Mouse (Mus musculus): ENCODE data around the gene Npas3.

The Npas3 gene

DNA sequence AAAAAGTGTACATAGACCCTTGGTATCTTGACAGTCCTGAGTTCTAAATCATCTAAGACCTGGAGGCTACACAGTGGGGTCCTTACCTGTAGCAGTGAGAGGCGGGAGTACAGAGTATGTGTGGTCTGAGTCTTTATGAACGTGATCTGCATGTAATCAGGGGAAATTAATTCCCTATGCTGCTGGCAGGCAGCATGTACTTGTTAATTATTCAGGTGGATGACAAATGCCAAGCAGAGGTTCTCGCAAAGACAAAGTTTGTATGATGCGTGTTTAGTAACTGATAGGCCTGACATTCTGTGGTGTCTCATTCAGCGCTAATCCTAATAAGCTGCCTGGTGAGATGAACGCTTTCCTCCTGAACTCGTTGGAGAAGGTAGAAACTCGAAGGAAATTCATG, 136.4 kb downstream of the Npas3 start:
- in situ Hi-C loops (cut with MboI; ENCODE audit: unreplicated experiment in 2 of 2) = no loop called here

DNA sequence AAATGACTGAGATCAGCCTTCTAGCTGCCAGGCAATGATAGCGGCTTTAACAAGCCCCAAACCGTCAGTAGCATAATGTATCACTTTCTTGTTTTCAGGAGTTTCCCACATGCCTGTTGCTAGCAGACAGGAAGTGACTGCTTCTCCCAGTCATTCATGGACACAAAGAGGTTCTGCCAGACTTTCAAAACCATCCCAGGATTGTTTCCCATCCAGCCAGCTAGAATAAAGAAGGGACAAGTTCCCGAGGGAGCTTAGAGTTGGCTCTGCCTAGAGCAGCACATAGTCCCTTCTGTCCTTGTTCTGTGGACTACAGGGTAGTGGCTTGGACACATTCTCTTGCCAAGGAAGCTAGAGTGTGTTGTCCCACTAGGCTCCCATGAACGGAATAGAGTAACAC, 157.4 kb downstream of the Npas3 start:
- in situ Hi-C loops (cut with MboI; ENCODE audit: unreplicated experiment in 2 of 2) = no loop called here

DNA sequence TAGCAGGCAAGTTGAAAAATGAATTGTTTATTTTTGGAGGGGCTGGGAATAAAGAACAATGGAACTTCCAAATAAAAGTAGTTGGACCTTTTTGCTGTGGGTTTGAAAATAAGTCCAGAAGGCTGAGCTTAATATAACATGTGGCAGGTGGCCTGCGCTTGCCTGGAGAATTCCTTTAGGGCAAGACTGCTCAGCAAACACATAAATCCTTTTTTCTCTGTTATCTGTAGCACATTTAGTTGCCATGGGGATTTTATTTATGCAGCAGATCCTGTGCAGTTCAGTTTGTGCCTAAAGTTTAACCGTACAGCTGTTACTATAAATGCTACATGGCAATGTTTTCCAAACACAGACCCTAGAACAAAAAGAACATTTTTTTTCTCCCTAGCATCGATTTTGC, 159.3 kb downstream of the Npas3 start:
- in situ Hi-C loops (cut with MboI; ENCODE audit: unreplicated experiment in 2 of 2) = no loop called here

DNA sequence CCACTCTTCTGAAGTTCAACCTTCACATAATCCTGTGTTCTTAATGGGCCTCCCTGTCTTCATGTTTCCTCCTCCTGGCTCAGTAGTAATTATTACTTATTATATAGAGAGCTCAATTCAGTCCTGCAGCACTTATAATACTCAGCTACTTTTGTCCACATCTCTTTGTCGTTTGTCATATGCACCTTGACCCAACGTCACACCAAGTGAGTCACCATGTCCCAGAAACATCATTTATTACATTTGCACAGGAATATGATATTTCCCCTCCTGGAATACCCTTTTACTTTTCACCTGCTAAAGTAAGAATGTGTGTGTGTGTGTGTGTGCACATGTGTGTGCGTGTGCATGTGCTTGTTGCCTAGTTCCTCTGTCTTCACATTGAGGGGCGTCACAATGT, 161.2 kb downstream of the Npas3 start:
- in situ Hi-C loops (cut with MboI; ENCODE audit: unreplicated experiment in 2 of 2) = no loop called here

DNA sequence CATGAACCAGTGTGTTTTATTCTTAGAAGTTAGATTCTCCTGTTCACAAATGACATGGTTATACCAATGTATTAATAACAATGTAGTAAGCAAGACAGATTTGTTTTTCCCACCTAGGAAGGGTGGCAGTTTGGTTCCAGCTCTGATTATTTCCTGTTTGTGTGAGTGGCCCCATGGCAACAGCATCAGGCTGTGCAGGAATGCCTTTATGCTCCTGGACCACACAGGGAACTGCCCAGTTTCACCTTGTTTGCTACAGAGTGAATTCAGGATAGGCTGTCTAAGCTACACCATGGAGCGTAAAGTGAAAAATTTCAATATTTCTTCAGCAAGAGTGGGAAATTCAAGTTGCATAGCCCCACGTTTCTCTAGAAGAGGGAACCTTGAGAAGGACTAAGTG, 162.2 kb downstream of the Npas3 start:
- in situ Hi-C loops (cut with MboI; ENCODE audit: unreplicated experiment in 2 of 2) = no loop called here

DNA sequence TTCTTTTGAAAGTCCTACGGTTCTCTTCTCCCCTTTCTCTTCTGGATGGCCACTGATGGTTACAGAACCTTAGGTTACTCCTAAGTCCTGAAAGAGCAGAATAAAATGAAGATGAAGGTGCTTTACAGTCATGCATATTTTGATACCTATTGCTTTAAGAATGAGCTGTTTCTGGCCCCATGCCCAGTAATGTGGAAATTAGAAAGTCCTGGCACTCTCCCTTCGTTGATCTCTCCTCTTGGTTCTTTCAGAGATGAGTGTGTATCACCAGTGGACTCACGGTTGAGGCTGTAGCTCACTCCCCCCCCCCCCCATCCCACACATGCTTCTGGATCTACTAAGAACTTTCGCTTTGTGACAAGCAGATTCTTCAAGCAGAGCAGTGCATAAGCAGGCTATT, 167.6 kb downstream of the Npas3 start:
- in situ Hi-C loops (cut with MboI; ENCODE audit: unreplicated experiment in 2 of 2) = no loop called here

DNA sequence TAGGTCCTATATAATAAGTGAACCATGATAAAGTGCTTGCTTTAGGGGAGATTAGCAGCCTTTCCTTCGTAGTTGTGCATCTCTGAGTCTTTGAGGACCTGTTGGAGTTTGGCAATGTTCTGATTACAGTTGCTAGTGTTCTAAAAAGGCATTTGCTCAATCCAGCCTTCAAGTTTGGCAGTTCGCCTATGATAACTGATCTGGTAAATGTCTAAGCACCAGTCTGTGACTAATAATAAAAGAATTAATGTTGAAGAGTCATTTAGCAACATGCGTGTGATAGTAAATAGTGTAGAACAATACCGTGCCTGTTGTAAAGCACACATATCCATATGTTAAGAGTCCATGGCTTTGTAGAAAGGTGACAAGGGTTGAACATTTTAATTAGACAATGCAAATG, 173.2 kb downstream of the Npas3 start:
- in situ Hi-C loops (cut with MboI; ENCODE audit: unreplicated experiment in 2 of 2) = no loop called here

DNA sequence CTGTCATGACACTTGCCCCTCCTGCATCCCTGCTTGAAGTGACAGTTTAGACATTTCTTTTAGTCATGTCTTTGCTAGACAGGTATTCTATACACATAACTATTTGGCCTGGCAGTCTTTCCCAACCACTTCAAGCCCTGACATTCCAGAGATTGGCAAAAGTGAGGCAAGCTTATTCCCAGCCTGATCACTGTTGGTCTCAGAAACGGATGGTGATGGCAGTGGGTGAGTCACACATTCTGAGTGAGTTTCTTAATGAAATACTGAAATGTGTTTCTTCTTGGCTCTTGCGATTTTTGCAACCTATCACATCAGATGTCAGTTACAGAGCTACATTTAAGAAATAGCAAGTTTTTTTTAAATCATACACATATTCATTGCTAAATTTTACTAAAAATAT, 175.2 kb downstream of the Npas3 start:
- in situ Hi-C loops (cut with MboI; ENCODE audit: unreplicated experiment in 2 of 2) = no loop called here

DNA sequence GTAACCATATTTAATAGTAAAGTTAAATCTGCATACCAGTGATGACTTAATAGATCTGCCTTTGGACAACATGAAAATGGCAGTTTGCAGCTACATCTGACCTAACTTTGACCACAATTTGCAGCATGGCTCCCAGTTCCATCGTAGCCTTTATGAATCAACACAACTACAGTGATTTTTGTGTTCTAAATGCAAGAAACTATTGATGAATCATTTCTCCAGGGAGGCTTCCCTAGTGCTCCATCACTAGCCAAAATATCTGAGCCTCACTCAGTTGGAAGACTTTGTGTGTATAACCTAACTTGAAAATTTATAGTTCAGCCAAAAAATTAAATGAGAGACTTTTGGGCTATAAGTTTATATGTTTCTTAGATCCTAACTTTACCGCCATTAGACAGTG, 177.5 kb downstream of the Npas3 start:
- in situ Hi-C loops (cut with MboI; ENCODE audit: unreplicated experiment in 2 of 2) = no loop called here

DNA sequence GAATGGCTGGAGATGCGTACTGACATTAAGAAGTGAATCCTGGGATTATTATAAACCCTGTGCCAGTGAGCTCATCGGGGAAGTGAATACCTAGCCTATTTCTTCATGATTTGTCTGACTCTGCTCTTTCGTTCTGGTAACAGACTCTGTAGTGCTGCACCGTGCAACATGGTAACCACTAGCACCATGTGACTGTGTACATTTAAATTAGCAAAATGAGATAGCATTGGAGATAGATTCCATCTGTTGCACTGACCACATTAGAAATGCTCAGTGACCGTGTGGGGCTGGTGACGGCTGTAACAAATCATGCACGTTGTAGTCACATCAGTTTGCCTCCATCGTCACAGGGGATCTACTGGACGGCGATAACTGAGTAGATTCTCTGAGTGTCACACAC, 178.7 kb downstream of the Npas3 start:
- in situ Hi-C loops (cut with MboI; ENCODE audit: unreplicated experiment in 2 of 2) = no loop called here

DNA sequence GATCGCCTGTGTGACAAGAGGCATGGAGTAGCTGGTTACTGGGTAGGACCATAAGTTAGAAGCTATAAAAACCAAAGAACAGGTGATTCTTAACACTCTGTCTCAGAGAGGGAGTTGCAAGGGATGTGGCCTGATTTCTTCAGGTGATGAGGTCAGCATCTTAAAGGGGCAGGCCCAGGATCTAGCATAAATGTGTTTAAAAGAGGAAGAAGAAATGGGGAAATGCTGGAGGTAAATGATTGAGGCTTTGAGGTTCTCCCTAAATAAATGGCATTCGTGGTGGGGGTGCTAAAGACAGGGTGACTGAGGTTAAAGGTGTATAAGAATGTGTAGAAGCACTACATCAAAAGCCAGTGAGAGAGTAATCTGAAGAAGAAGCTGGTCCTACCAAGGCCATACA, 193.6 kb downstream of the Npas3 start:
- in situ Hi-C loops (cut with MboI; ENCODE audit: unreplicated experiment in 2 of 2) = no loop called here

DNA sequence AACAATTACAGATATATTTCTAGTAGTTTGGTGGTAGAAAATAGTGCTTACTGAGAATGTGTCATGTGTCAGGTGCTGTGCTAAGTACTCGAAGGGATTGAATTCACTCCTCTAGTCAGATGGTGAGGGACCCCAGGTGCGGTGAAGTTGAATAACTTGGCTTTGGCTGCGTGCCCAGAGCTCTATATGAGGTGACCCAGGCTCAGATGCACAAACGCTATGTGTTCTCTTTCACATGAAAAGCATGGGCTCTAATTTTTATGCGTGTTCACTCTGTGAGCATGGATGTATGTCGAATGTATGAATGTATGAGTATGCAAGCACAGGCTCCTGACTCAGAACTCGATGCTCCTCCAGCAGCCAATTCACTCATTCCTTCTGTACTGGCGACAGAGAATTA, 199.0 kb downstream of the Npas3 start:
- in situ Hi-C loops (cut with MboI; ENCODE audit: unreplicated experiment in 2 of 2) = no loop called here

DNA sequence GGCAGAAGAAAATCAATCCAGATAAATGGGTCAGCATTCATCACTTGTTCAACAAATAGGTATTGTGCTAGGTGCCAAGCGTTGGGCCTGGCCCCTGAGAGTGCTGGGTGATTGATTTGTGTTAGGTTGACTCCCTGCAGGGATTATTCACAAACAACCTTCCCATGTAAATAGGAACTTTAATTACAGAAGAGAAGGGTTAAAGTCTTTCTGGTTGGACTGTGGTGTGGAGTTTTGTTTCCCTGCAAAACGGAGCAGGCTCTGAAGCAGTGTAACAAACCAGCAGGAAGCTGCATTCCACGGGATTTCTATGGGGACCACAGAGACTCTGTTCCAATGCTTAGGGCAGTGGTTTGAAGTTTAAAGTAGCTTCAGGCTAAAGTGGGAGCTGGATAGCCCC, 199.6 kb downstream of the Npas3 start:
- in situ Hi-C loops (cut with MboI; ENCODE audit: unreplicated experiment in 2 of 2) = no loop called here

DNA sequence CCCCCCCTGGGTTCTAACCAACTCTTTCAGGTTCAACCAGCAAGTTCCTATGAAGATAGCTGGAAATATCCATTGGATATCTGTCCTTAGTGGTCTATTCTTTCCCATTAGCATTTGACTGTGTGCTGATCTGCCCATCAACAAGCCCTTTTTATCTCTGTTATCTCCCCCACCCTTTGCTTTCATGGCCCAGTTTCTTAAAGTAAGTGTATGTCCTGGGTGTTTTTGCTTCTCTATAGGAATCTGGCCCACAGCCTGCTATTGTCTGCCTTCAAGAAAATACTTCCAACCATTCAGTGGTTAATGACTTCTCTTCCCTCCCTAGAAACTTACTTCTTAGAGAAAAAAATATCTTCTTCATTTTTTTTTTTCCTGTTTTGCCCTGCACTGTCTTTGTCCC, 219.1 kb downstream of the Npas3 start:
- in situ Hi-C loops (cut with MboI; ENCODE audit: unreplicated experiment in 2 of 2) = no loop called here

DNA sequence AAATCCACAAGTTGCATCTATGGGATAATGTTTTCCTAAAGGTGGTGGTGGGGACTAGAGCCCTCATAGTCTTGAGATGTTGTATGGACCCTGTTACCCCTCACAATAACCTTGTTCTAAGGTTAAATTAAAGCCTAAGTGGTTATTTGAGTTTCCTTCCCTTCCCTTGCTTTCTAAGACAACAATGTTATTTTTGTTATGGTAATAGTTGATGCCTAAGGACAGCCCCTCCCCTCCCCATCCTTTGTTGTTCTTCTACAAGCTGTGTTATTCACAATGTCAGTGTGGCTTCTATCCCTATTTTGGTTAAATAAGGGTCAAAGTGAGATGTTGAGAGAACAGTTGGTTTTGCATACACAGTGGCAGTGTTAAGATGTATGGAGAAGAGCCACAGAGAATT, 226.0 kb downstream of the Npas3 start:
- in situ Hi-C loops (cut with MboI; ENCODE audit: unreplicated experiment in 2 of 2) = no loop called here

DNA sequence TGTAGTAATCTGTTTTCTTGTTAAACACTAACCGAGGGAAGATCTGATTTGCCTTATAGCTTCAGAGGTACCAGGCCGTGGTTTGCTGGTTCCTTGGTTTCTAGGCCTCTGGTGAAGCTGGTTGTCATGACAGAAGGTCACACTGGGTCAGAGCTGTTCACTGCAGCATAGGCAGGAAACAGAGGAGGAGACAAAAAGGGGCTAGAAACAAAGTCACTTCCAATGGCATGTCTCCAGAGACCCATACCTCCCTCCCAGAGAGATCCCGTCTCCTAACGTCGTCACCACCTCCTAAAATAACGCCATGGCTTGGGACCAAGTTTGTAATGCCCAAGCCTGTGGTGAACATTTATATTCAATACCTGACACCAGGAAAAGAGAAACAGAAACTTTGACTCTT, 236.4 kb downstream of the Npas3 start:
- in situ Hi-C loops (cut with MboI; ENCODE audit: unreplicated experiment in 2 of 2) = no loop called here

DNA sequence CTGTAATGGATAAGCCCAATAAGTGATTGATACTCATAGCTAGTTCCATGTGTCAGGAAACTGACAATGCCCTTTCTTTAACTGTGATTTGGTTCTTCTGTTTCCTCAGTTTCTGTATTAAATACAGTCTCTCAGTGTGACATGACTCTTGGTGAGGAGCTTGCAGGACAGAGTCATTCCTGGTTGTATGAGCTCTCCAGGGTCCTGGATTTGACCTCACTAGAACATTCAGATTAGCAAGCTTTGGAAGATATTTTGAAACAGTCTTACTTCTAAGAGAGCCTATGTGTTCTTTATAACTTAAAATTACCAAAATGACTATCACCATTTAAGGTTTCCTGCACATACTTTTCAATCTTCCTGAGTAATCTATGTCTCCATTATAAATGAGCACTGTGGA, 247.9 kb downstream of the Npas3 start:
- in situ Hi-C loops (cut with MboI; ENCODE audit: unreplicated experiment in 2 of 2) = no loop called here

DNA sequence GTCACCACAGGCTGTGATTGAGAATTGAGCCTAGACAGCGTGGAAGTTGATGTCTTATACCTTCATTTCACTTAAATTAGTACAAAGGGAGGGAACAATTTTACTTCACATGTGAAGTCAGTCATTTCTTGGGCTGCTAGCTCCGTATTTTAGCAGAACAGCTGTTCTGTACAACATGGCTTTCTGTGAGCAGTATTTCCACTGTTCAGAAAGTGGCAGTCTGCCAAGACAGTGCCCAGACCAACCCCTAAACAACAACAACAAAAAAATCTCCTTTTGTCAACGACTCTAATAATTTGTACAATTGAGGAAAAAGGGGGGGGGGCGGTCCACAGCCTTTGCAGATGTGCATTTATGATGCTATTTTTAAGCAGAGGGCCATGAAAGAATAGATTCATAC, 266.4 kb downstream of the Npas3 start:
- in situ Hi-C loops (cut with MboI; ENCODE audit: unreplicated experiment in 2 of 2) = no loop called here

DNA sequence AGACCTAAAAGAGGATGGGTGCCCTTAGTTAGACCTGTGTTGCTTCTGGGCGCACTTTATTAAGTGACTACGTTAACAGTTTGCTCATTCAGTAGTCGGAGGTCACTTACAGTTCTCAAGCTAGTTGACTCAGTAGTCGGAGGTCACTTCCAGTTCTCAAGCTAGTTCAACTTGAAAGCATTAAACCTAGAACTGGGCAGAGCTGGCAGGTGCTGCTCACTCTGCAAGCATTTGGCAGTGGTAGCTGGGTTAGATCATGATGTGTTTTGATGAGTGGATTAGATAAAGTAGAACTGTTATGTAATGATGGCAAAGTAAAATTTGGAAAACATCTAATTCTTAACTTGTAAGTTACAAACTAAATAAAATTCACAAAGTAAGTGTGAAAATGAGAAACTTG, 271.1 kb downstream of the Npas3 start:
- in situ Hi-C loops (cut with MboI; ENCODE audit: unreplicated experiment in 2 of 2) = no loop called here

DNA sequence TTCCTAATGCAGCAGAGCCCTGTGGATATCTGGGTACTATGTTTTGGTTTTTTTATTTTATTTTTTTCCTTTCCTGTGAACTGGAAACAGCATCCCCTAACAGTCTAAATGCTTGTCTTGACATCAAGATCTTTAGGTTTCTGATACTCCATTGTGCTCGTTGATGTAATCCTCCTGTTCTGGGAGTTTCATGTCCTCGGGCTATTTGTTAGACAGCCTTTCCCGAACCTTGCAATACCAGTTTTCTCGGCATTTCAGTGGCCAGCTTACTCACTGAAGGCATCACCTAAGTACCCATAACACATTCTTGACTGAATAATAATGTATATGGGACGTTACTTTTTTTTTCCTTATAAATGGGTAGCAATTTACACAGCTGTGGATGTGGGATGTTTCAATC, 274.2 kb downstream of the Npas3 start:
- in situ Hi-C loops (cut with MboI; ENCODE audit: unreplicated experiment in 2 of 2) = no loop called here

DNA sequence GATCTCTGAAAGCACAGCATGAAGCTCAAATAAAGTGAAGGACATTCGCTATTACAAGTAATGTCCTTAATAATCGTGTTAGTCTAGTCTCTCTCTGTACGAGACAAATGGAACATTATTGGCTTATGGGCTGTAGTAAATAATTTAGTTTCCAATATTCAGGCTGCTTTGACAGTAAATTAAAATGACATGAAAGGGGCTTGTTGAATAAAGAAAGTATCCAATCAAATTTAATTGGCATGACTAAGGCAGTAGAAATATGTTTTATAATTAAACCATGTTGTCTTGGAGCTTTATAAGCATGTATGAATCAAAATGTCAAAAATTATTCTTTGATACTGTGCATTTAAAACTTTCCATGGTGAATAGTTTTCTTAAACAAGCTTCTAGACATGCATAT, 278.6 kb downstream of the Npas3 start:
- in situ Hi-C loops (cut with MboI; ENCODE audit: unreplicated experiment in 2 of 2) = no loop called here

DNA sequence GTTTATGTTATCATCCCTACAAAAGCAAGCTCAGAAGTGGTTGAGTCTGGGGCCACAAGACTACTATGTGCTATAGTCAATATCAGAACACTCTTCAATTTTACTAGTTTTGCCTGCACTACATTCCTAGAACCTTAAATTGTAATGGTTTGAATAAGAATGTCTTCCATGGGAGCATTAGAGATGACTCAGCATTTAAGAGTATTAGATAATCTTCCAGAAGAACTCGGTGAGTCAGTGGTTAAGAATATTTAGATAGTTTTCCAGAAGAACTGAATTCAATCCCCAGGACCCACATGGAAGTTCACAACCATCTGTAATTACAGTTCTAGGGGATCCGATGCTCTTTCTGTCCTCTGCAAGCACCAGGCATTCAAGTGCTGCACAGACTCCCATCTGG, 280.9 kb downstream of the Npas3 start:
- in situ Hi-C loops (cut with MboI; ENCODE audit: unreplicated experiment in 2 of 2) = no loop called here

DNA sequence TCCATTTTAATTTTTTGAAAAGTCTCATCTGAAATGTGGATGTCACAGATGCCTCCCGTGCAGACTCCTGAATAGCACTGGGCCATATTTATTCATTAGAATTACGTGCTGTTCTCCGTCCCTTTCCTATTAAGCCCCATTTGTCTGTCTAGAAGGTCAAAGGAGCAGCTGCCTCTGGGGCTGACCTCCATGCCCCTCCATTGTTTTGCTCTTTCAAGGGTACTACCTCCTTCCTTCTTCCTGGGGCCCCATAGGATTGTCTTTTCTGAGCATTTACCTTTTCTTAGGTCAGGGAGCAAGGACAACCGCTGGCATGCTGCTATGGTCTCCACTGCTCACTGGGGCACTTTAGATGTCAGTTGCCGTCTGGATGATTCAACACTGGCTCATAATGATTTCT, 288.3 kb downstream of the Npas3 start:
- in situ Hi-C loops (cut with MboI; ENCODE audit: unreplicated experiment in 2 of 2) = no loop called here

DNA sequence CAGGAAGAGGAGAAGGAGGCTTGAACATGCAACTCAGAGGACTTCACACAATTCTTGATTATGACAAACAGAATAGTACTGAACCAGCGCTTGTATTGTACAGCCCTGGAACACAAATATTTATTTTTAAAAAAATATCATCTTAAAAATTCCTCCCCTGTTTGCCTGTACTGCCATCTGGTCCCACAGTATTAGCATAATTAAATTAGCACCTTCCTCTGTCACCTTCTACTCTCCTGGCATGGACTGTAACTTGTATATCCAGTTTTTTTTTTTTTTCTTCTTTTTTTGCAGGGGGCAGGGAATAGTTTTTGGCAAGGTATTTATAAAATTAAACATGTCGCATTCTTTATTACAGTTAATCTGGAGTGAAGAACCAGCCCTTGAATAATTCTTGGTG, 307.9 kb downstream of the Npas3 start:
- in situ Hi-C loops (cut with MboI; ENCODE audit: unreplicated experiment in 2 of 2) = no loop called here
